Mouse (Mus musculus): ENCODE measurements around the gene Lrrc25. TPM values are rescaled to one million over a fixed set of nuclear protein-coding genes. Genes with fewer than 3 reads are reported as not detected.
A peak's percentile ranks its signal among the peaks of the same experiment; 100 is the strongest.

Gene Lrrc25
- polyA plus RNA-seq, 1 experiment from 2014 or later: 1.1 TPM

DNA sequence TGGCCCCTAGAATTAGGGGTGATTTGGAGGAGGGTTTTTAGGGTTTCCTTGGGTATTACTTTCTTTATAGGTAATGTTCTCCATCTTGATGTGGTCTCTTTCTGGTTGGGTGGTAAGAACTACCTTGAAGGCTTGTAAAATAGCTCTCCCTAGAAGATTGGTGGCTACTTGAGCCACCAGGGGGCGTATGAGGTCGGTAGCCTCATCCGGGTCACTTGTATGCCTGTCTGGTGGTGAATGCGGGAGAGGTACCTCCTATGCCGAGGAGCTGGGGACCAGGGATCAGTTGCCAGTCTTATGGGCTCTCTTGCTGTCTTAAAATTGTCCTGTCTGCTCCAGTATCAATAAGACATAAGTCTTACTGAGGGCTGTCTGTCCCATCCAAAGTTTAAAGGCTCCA lies 9.1 kb downstream of the Lrrc25 start:
- Histone ChIP-seq H3K27ac (ENCODE audit: low read length) (no peak overlapping the region), H3K4me1 (replicated peaks; ENCODE audit: control insufficient read depth, insufficient read depth, low read length) (peaks cover 7% of the 10 kb centered on the region), H3K9me3 (ENCODE audit: control insufficient read depth, low read length) (no peaks in the 10 kb centered on the region), H3K4me2 (ENCODE audit: low read length) (no peak overlapping the region), H3K9ac (replicated peaks; ENCODE audit: low read depth, low read length) (no peak overlapping the region), H3K4me3 (replicated peaks; ENCODE audit: low read length) (no peak overlapping the region), H3K27me3 (replicated peaks; ENCODE audit: control insufficient read depth, insufficient read depth, low read length) (no peaks in the 10 kb centered on the region), H3K36me3 (ENCODE audit: control insufficient read depth, insufficient read depth) (no peaks in the 10 kb centered on the region)
- no peak for ATAC-seq
- WGBS: 23% methylated on average over 5 of the region's 5 CpGs

DNA sequence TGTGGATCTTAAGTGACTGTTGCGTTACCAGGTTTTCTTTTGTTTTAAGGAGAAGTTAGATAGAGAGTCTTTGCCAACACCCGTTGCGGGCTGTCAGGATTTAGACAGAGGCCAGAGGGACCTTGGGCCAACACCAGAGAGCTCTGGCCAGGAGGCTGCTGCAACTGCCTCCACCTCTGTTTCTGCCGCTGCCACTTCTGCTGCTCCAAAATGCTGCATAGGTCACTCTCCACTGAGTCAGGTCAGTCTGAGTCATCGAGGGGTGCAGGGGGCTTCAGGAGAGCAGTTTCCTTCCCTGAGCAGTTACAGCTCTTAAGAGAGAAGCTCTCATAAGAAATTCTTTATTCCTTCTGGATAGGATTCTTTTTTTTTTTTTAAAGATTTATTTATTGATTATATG lies 11.1 kb downstream of the Lrrc25 start:
- Histone ChIP-seq H3K27ac (ENCODE audit: low read length) (no peak overlapping the region), H3K4me1 (replicated peaks; ENCODE audit: control insufficient read depth, insufficient read depth, low read length) (peaks cover 18% of the 10 kb centered on the region), H3K4me2 (ENCODE audit: low read length) (no peak overlapping the region), H3K27me3 (replicated peaks; ENCODE audit: control insufficient read depth, insufficient read depth, low read length) (0 out of 2 replicates have a peak, but pooled peaks cover 3% of the 10 kb centered on the region), H3K9ac (replicated peaks; ENCODE audit: low read depth, low read length) (no peak overlapping the region), H3K9me3 (ENCODE audit: control insufficient read depth, low read length) (no peaks in the 10 kb centered on the region), H3K36me3 (ENCODE audit: control insufficient read depth, insufficient read depth) (no peaks in the 10 kb centered on the region), H3K4me3 (replicated peaks; ENCODE audit: low read length) (no peak overlapping the region)
- ATAC-seq: no peak
- 75% methylated on average over 5 of the region's 5 CpGs for WGBS

DNA sequence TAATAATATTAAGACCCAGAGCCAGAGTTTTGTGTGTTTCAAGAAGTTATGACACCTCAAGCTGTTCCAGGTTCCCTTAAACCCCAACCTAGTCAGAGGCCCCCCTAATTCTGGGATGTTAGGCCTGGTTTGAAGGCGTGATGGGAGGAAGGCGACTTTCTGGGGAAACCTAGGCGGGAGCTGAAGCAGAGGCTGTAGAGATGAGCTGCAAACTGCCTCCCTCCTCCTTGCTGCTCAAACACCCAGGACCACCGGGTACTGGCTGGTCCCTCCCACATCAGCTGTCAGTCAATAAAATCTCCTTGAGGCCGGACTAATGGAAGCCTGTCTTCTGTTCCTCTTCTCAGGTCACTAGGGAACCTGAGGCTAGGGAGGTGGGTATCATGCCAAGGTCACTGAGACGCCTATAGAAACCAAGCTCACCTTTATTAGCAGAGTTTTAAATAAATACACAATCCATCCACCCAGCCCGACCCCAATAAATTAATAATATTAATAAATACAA lies 13.1 kb downstream of the Lrrc25 start:
- Histone ChIP-seq H3K9me3 (ENCODE audit: control insufficient read depth, low read length) (no peaks in the 10 kb centered on the region), H3K4me1 (replicated peaks; ENCODE audit: control insufficient read depth, insufficient read depth, low read length) (peaks cover 21% of the 10 kb centered on the region), H3K9ac (replicated peaks; ENCODE audit: low read depth, low read length) (peak overlapping the region; percentile 68), H3K4me3 (replicated peaks; ENCODE audit: low read length) (peak overlapping the region; percentile 59), H3K4me2 (ENCODE audit: low read length) (peak overlapping the region; percentile 70), H3K27me3 (replicated peaks; ENCODE audit: control insufficient read depth, insufficient read depth, low read length) (0 out of 2 replicates have a peak, but pooled peaks cover 3% of the 10 kb centered on the region), H3K36me3 (ENCODE audit: control insufficient read depth, insufficient read depth) (no peaks in the 10 kb centered on the region), H3K27ac (ENCODE audit: low read length) (0 out of 2 replicates have a peak overlapping the region, but pooled peaks have one; percentile 37)
- no peak for ATAC-seq
- 60% methylated on average over 7 of the region's 7 CpGs for WGBS

DNA sequence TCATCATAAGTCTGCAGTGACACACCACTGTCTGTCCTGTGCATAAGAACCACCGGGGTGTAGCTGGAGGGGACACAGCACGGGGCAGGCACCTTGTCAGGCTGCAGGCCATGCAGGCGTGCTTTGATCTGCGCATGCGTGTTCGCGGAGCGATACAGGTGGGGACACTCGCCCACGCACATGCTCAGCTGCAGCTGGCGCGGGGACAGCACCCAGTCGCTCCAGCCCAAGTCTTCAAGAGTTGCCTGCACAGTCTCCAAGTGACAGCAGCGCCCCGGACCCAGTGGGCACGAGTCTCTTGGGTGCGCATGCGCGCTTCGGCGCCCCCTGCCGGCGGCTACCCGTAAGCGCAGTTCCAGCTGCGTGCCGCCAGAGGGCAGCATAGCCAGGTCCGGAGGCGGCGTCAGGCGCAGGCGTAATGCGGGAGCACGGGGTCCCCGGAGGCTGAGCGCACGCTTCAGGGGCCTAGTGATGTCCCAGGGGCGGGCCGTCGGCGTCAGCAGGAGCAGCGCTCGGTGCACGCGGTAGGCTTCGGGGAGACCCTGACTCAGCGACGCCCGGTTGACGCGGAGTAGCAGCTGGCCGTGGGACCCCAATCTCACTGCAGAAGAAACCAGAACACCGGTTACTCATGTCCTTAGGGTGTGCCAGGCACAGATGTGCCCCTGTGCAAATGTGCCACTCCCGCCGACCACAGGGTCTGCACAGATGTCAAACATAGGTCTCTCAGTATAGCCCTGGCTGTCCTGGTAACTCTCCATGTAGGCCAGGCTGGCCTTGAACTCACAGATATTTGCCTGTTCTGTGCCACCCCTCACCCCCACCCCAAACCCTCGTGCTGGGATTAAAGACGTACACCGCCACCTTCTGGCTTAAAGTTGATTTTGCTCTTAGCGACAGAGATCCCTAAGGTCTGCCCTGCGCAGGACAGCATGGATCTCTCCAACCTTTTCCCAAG lies 13.9 kb downstream of the Lrrc25 start:
- WGBS: 1% methylated on average over 60 of the region's 60 CpGs
- no peaks in the 10 kb centered on the region for H3K36me3 ChIP-seq (ENCODE audit: control insufficient read depth, insufficient read depth)
- peak overlapping the region; percentile 57 for H3K27ac ChIP-seq (ENCODE audit: low read length)
- peaks cover 23% of the 10 kb centered on the region for H3K4me1 ChIP-seq (replicated peaks; ENCODE audit: control insufficient read depth, insufficient read depth, low read length)
- H3K9ac ChIP-seq (replicated peaks; ENCODE audit: low read depth, low read length): peak overlapping the region; percentile 70
- H3K27me3 ChIP-seq (replicated peaks; ENCODE audit: control insufficient read depth, insufficient read depth, low read length): 0 out of 2 replicates have a peak, but pooled peaks cover 3% of the 10 kb centered on the region
- peak overlapping the region; percentile 59 for H3K4me3 ChIP-seq (replicated peaks; ENCODE audit: low read length)
- peak overlapping the region; percentile 70 for H3K4me2 ChIP-seq (ENCODE audit: low read length)
- no peaks in the 10 kb centered on the region for H3K9me3 ChIP-seq (ENCODE audit: control insufficient read depth, low read length)
- peak; percentile 95 for ATAC-seq

DNA sequence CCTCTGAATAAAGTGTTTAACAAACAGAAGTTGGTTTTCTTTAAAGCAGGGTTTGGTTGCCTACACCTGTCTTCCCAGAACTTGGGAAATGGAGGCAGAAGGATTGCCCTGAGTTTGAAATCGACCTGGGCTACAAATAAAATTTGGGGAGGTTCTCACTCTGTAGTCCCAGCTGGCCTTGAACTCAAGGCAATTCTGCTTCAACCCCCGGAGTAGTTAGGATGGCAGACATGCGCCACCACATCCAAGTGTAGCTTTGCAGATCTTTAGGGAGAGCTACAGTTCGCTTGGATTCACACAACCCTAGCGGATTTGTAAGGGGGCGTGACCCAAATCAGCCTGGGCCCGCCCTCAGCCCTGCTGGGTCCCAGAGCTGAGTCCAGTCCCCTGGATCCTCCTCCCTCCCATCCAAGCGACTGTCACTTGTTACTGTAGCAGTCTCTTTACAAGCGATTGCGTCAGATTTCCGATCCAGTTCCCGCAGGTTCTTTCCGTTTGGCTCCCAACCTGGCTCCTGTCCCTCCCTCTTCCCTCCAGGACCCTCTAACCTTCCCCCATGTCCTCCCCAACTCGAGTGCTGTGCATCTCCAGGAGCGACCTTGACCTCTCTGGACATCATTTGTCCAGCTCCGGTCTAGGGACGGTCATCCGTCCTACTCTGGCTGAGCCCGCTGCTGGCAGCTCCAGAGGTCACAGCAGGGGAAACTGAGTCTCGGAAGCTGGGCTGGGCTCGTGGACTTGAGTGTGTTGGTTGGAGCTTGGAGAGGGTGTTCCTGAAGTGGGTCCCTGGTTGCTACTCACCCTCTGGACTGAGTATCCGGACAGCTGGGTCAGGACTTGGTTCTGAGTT lies 14.8 kb downstream of the Lrrc25 start:
- 13% methylated on average over 22 of the region's 22 CpGs for whole genome bisulfite sequencing
- no peak for ATAC-seq
- no peak overlapping the region; the same call in 1 of the 2 replicates for H3K4me3 ChIP-seq (replicated peaks; ENCODE audit: low read length)

DNA sequence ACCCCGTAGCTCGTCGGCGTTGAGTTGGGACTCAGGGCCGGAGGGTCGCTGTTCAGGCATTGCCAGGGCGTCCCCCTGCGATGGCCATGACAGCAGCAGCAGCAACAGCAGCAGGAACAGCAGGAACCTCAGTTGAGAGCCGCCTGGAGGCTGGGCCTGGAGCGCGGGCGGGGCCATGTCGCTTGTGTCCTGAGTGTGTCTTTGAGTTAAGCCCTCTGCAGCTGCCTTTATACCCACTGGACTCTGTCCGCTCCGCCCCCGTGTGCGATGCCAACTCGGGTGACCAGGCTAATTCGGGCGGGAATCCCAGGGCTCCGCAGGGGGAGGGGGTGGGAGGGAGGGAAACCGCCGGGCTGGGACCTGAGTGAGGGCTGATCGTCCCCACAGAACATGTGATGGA lies 15.5 kb downstream of the Lrrc25 start:
- H3K9me3 ChIP-seq (ENCODE audit: control insufficient read depth, low read length): no peaks in the 10 kb centered on the region
- H3K27ac ChIP-seq (ENCODE audit: low read length): no peak overlapping the region
- H3K4me1 ChIP-seq (replicated peaks; ENCODE audit: control insufficient read depth, insufficient read depth, low read length): peaks cover 23% of the 10 kb centered on the region
- no peak overlapping the region for H3K4me3 ChIP-seq (replicated peaks; ENCODE audit: low read length)
- H3K27me3 ChIP-seq (replicated peaks; ENCODE audit: control insufficient read depth, insufficient read depth, low read length): 0 out of 2 replicates have a peak, but pooled peaks cover 3% of the 10 kb centered on the region
- H3K4me2 ChIP-seq (ENCODE audit: low read length): no peak overlapping the region
- no peak overlapping the region for H3K9ac ChIP-seq (replicated peaks; ENCODE audit: low read depth, low read length)
- no peak for ATAC-seq
- H3K36me3 ChIP-seq (ENCODE audit: control insufficient read depth, insufficient read depth): no peaks in the 10 kb centered on the region
- 19% methylated on average over 23 of the region's 24 CpGs for WGBS

More for the DNA sequence above, 14.8 kb downstream of the Lrrc25 start:
- Histone ChIP-seq H3K4me2 (ENCODE audit: low read length) (no peak overlapping the region), H3K36me3 (ENCODE audit: control insufficient read depth, insufficient read depth) (no peaks in the 10 kb centered on the region), H3K4me1 (replicated peaks; ENCODE audit: control insufficient read depth, insufficient read depth, low read length) (peaks cover 23% of the 10 kb centered on the region), H3K27me3 (replicated peaks; ENCODE audit: control insufficient read depth, insufficient read depth, low read length) (0 out of 2 replicates have a peak, but pooled peaks cover 3% of the 10 kb centered on the region), H3K9ac (replicated peaks; ENCODE audit: low read depth, low read length) (no peak overlapping the region), H3K27ac (ENCODE audit: low read length) (no peak overlapping the region), H3K9me3 (ENCODE audit: control insufficient read depth, low read length) (no peaks in the 10 kb centered on the region)

DNA sequence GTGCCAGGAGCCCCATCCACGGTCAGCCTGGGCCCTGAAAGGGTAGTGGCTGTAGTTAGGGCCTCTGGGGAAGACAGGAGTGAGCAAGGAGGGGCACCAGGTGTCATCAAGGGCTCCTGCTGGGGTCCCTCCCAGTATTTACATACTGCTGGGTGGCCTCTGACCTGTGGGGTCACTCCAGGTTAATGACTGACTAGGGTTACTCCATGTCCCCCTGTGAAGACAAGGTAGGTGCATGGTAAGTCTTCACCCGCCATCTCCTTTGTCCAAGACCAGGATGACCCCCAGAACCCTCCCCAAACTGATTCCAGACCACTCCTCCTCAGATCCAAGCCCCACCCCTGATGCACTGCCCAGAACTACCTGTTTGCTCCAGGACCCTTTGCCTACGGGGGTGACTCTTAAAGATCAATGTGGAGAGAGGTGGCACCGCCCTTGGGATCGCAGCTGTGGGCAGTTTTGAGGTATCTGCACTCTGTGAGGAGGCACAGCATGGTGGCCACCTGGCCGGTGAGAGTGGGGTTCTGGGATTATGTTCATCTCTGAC lies 16.5 kb downstream of the Lrrc25 start, which contains the start of gene Gdf15:
Gdf15 (minus strand) TSS at position 111 of the 547 bp plus-strand sequence.
- H3K27ac ChIP-seq (ENCODE audit: low read length): no peak within 1 kb of the TSS
- H3K9ac ChIP-seq (replicated peaks; ENCODE audit: low read depth, low read length): no peak within 1 kb of the TSS
- no peaks in the 10 kb centered on the region for H3K9me3 ChIP-seq (ENCODE audit: control insufficient read depth, low read length)
- WGBS: 89% methylated on average over 6 of the region's 6 CpGs
- no peak within 1 kb of the TSS for H3K4me2 ChIP-seq (ENCODE audit: low read length)
- H3K4me1 ChIP-seq (replicated peaks; ENCODE audit: control insufficient read depth, insufficient read depth, low read length): peaks cover 23% of the 10 kb centered on the region
- no peak within 1 kb of the TSS for H3K4me3 ChIP-seq (replicated peaks; ENCODE audit: low read length)
- H3K27me3 ChIP-seq (replicated peaks; ENCODE audit: control insufficient read depth, insufficient read depth, low read length): 0 out of 2 replicates have a peak, but pooled peaks cover 3% of the 10 kb centered on the region
- ATAC-seq: no peak
- no peaks in the 10 kb centered on the region for H3K36me3 ChIP-seq (ENCODE audit: control insufficient read depth, insufficient read depth)

DNA sequence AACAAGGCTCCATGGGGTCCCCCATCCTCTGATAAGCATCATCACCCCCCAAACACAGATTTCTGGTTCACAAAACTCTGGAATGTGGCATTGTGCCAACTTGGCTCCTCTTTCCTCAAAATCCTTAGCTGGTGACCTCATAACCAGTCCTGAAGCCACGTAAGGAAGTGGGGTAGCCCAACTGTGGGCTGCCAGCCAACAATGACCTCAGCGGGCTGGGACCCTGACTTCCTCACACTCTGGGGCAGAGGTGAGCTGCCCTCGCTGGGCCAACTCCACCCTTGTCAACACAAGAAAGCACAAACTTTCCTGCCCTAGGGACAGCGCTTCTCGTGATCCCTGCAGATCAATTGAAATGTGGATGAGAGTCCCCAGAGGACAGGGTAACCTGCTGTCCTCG lies 18.1 kb downstream of the Lrrc25 start:
- H3K36me3 ChIP-seq (ENCODE audit: control insufficient read depth, insufficient read depth): no peaks in the 10 kb centered on the region
- H3K9me3 ChIP-seq (ENCODE audit: control insufficient read depth, low read length): no peaks in the 10 kb centered on the region
- H3K4me2 ChIP-seq (ENCODE audit: low read length): no peak overlapping the region
- no peak for ATAC-seq
- 0 out of 2 replicates have a peak, but pooled peaks cover 3% of the 10 kb centered on the region for H3K27me3 ChIP-seq (replicated peaks; ENCODE audit: control insufficient read depth, insufficient read depth, low read length)
- peaks cover 23% of the 10 kb centered on the region for H3K4me1 ChIP-seq (replicated peaks; ENCODE audit: control insufficient read depth, insufficient read depth, low read length)
- no peak overlapping the region for H3K9ac ChIP-seq (replicated peaks; ENCODE audit: low read depth, low read length)
- no peak overlapping the region for H3K27ac ChIP-seq (ENCODE audit: low read length)
- H3K4me3 ChIP-seq (replicated peaks; ENCODE audit: low read length): no peak overlapping the region
- 52% methylated on average over 6 of the region's 6 CpGs for WGBS

All from forebrain, embryonic 16.5 days (tissue).